Mouse (Mus musculus) brain, embryonic 18.5 days (tissue): ENCODE results near the gene Fam71b.
"Not testable (repeated sequence)": the region's sequence is repeated elsewhere in the genome, so short reads cannot be mapped to it uniquely, and the experiment has no call there.

Experiments
- DNase-seq: peaks from one replicate; pipeline ENCODE4 v3.0.0-alpha.2; 2012; ENCODE audit warnings: low read depth, low spot score

Fam71b gene

GRCm38 (mm10) chr11:46382466-46382865 is 13.9 kb upstream of the Fam71b start:
- DNase-seq, result no peak

- no peak for DNase-seq
Measured at GRCm38 (mm10) chr11:46384925-46385324, 11.4 kb upstream of the Fam71b start.

DNA sequence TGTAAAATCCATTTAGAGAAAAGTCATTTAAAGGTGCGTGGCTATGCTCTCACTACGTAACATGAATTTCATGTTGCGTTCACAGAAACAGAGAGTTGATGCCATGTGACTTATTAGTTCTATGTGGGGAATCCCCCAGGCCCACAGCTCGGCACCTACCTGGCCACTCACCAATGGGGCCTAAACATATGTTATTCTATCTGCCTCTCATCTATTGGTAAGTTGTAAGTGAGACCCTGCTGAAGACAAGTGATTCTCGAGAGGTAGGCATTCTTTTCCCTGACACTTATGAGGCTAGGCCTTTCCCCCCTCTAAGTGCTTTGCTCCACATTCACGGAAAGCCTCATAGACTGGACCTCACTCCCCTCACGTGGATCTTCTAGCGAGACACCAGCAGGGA is 9.8 kb upstream of the Fam71b start:
- no peak for DNase-seq

- no peak for DNase-seq
Measured at GRCm38 (mm10) chr11:46387061-46387460, 9.3 kb upstream of the Fam71b start.

GRCm38 (mm10) chr11:46388438-46388837 is 7.9 kb upstream of the Fam71b start:
- DNase-seq, result no peak

GRCm38 (mm10) chr11:46389336-46390117 is 6.8 kb upstream of the Fam71b start, which contains the start of gene Itk:
TSS of gene Itk (minus strand) at chr11:46389515.
- no peak for DNase-seq

- no peak for DNase-seq
Measured at GRCm38 (mm10) chr11:46390621-46391020, 5.7 kb upstream of the Fam71b start.

DNA sequence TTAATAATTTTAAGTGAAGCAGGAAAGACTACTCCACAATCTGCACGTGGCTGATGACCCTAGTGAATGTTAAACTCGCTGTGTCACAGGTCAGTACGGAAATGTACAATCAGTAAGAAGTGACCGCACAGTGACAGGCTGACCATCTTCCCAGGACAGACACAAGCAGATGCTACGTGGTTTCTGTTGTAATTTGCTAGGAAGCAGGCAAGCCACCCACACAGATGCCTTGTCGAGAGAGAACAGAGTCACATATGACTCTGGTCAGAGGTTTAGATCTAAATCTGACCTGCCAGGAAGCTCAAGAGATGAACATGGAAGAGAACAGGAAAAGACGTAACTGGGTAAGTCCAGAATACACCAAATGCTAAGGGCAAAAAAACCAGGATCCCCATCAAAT is 3.5 kb upstream of the Fam71b start:
- DNase-seq, result no peak

GRCm38 (mm10) chr11:46393413-46393812 is 2.9 kb upstream of the Fam71b start:
- no peak for DNase-seq

GRCm38 (mm10) chr11:46395088-46395487 is 1.3 kb upstream of the Fam71b start:
- no peak for DNase-seq

GRCm38 (mm10) chr11:46395698-46396097 is 661 bp upstream of the Fam71b start:
- DNase-seq, result no peak

DNA sequence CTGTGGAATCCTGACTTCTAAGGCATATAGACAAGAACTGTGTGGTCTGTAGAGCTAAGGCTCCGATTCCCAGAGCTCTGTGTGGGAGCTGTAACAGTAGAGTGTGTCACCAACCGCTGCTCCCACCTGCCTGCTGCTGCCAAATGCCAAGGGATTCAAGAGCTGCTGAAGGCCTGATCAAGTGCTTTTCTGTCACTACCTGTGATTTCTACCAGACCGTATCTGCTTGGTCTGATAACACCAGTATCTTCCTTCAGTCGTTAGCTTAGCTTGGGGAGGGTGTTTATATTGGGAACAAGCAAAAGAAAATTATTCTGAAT is 461 bp downstream of the Fam71b start:
- DNase-seq, result no peak

DNA sequence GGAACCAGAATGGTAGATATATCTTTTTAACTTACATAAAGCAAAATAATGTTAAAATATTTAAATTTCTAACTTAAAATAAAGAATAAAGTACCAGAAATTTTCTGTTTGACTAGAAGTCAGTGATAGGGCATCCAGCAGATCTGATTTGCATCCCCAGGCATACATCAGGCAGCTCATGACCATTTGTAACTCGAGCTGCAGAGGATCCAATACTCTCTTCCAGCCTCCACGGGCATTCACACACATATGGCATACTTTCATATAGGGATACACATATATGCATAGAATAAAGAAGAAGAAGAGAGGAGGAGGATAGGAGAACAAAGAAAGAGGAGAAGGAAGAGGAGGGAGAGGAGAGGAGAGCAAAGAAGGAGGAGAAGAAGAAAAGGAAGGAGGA is 1.5 kb downstream of the Fam71b start:
- DNase-seq, result no peak

- no peak for DNase-seq
Measured at GRCm38 (mm10) chr11:46398473-46398872, 2.1 kb downstream of the Fam71b start.

GRCm38 (mm10) chr11:46398933-46399383 is 2.6 kb downstream of the Fam71b start:
- DNase-seq, result no peak

DNA sequence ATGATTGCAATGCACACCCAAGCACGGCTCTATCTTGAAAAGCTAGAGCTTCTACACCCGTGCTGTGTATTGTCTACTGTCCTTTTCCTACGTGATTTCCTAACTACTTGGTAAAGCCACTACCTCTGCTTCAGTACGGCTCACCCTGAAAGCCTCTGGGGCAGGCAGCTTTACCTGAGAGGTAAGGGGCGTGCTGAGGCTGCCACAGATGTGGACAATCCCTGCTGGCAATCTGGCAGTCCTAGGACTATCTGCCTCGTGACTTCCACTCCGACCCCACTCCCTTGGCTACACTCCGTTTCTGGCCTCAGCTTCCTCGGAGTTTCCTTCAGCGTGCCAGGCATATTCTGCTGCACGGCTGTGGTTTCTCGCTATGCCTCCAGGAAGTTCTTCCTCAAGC is 5.2 kb downstream of the Fam71b start:
- DNase-seq, result no peak

- no peak for DNase-seq
Measured at GRCm38 (mm10) chr11:46404986-46405385, 8.6 kb downstream of the Fam71b start.

GRCm38 (mm10) chr11:46406721-46407120 is 10.4 kb downstream of the Fam71b start:
- DNase-seq, result no peak

GRCm38 (mm10) chr11:46410018-46410563 is 13.7 kb downstream of the Fam71b start:
- no peak for DNase-seq

DNA sequence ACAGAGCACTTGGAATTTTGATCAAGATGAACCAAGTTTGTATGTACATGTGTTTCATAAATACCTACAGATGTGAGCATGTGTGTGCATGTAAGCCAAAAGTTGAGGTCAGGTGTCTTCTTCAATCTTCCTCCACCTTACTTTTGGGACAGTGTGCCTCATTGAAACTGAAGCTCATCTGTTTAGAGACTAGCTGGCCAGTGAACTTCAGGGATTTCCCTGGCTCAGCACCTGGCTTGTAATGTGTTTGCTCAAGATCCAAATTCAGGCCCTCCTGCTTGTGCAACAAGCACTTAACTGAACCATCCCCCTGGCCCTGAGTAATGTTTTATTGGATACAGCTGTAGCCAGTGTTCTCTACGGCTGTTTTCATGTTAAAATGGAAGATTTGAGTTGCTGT is 22.1 kb downstream of the Fam71b start:
- DNase-seq, result no peak

DNA sequence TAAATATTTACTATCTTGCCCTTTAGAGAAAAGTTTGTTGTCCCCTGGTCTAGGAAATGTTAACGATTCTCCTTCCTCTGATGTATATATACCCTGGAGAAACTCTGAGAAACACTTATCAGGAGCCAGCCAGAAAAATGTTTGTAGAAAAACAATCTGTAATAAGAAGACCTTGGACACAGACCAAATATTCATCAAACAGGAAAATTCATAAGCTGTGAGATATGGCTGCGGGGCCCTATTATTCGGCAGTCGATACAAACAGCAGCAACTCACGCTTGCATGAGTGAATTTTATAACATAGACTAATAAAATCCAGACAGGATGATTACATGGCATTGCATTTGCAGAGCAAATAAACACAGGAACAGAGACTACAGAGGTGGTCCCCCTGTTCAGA is 22.5 kb downstream of the Fam71b start:
- no peak for DNase-seq

GRCm38 (mm10) chr11:46421086-46421888 is 24.9 kb downstream of the Fam71b start:
- no peak for DNase-seq

DNA sequence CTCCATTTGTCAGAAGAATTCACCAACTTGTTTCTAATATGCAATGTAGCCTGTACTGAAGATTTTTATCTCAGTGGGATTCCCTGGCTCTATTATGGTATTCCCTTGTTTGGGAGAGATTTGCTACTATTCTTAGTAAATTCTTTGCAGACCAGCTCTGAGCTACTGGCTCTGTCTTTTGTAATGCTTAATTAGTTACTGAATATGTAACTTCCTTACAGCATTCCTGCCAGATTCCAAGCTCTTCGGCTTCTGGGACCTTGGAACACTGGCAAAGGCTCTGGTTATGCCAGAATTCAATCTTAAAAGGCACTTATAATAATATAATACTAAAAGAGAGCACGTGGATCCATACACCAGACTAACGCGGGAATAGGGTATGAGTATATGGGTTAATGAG is 31.8 kb downstream of the Fam71b start:
- DNase-seq, result not testable (repeated sequence)
